Mouse (Mus musculus): ENCODE data around the gene Patl2.
"Not testable (repeated sequence)": the region's sequence is repeated elsewhere in the genome, so short reads cannot be mapped to it uniquely, and the experiment has no call there.

The Patl2 gene

GRCm38 (mm10) chr2:122147508-122148241 lies 38.3 kb downstream of the Patl2 start, which contains the start of gene B2m:
Gene B2m (plus strand): TSS chr2:122147686.
- in situ Hi-C loops (cut with MboI, MseI): no loop called here

DNA sequence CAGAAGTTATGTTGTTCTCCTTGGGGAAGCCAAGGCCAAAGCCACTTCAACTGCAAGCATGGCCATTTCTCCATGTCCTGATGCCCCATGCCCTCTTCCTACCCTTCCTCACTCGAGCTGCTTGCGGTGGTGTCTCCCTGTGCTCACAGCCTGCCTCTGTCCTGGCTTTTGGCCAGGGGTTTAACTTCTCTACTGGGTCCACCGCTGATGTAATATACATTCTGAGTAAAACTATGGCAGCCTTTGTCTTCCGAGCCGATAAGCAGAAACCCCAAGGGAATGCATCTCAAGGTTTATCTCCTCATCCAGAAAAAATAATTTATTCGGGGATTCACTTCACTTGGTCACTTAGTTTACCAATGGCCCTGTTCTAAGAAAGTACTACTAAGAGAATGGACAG lies 39.3 kb downstream of the Patl2 start:
- in situ Hi-C loops (cut with MboI, MseI): no loop called here

DNA sequence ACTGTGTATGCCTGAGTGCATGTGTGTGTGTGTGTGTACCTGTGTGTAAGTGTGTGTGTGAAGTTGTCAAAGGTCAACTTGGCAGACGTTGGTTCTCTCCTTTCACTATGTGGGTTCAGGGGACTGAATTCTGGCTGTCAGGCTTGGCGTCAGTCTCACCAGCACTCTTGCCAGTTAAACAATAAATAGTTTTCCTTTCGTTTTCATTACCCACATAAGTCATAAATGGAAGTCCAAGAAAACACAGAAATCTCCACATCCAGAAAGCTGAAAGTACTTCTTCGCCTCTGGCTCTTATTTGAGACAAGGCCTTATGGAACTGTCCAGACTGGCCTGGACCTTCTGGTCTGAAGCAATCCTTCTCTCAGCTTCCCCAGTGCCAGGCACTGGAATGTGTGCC lies 40.2 kb downstream of the Patl2 start:
- in situ Hi-C loops (cut with MboI, MseI): no loop called here

GRCm38 (mm10) chr2:122143111-122143510 lies 42.9 kb downstream of the Patl2 start:
- in situ Hi-C loops (cut with MboI, MseI): no loop called here

DNA sequence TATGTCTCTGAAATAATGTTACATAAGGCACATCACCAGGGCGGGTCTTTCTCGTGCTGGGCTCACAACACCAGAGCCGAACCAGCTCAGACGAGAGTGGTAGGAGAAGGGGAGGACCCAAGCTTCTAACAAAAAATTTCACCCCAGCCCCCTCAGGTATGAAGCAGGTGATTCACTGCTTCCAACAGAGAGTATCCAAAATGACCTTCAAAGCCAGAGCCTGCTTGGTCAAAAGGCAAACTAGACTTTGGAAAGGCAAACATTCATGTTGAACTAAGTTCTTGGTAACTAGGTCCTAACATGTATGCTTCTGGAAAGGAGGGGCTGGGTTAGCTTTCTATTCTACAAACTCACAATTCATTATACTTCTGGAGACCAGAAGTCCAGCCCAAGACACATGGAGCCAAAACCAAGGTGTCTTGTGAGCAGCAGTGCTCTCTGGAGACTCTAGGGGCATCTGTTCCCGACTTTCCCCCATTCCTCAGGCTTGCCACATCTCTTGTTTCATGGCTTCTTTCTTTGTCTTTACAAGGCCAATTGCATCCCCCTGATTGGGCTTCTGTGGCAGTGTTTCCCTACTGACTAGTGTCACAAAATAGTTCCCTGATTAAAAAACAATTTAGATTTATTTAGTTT lies 44.5 kb downstream of the Patl2 start:
- in situ Hi-C loops (cut with MboI, MseI): no loop called here

- in situ Hi-C loops (cut with MboI, MseI): no loop called here
Measured at GRCm38 (mm10) chr2:122140815-122141214, 45.2 kb downstream of the Patl2 start.

GRCm38 (mm10) chr2:122137839-122138465 lies 48.0 kb downstream of the Patl2 start:
- in situ Hi-C loops (cut with MboI, MseI): no loop called here

DNA sequence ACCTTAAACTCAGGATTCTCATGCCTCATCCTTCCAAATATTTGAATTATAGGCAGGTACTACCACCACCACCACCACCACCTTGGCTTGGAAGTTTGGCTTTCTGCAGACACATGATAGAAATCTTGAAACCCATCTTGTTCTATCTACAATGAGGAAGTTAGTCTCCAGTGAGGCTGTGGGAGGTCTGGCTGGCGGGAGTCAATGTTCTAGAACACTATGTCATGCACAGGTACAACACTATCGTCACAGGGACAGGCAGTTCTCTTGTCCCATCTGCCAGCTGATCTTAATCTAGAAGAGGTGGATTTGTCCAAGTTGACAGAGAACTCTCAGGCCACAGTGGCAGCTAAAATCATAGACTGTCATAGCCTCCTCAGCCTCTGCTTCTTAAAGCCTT lies 53.4 kb downstream of the Patl2 start:
- in situ Hi-C loops (cut with MboI, MseI): no loop called here

DNA sequence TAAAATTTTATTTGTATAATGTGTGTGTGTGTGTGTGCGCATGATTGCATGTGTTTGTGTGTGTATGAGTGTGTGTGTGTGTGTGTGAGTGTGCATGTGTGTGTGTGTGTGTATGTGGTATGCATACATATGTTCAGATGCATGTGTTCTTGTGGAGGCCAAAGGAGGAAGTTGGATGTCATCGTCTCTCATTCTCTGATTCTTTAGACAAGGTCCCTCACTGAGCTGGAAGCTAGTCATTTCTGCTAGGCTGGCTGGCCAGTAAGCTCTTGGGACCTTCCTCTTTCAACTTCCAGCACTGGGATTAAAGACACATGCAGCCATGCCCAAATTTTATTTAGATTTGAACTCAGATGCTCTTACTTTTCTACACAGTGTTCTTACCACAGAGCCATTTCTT lies 53.9 kb downstream of the Patl2 start:
- in situ Hi-C loops (cut with MboI, MseI): no loop called here

- in situ Hi-C loops (cut with MboI, MseI): no loop called here
Measured at GRCm38 (mm10) chr2:122127635-122128034, 58.4 kb downstream of the Patl2 start.

GRCm38 (mm10) chr2:122126765-122127347 lies 59.1 kb downstream of the Patl2 start:
- in situ Hi-C loops (cut with MboI, MseI): no loop called here

- in situ Hi-C loops (cut with MboI, MseI): no loop called here
Measured at GRCm38 (mm10) chr2:122125680-122126572, 60.1 kb downstream of the Patl2 start.

DNA sequence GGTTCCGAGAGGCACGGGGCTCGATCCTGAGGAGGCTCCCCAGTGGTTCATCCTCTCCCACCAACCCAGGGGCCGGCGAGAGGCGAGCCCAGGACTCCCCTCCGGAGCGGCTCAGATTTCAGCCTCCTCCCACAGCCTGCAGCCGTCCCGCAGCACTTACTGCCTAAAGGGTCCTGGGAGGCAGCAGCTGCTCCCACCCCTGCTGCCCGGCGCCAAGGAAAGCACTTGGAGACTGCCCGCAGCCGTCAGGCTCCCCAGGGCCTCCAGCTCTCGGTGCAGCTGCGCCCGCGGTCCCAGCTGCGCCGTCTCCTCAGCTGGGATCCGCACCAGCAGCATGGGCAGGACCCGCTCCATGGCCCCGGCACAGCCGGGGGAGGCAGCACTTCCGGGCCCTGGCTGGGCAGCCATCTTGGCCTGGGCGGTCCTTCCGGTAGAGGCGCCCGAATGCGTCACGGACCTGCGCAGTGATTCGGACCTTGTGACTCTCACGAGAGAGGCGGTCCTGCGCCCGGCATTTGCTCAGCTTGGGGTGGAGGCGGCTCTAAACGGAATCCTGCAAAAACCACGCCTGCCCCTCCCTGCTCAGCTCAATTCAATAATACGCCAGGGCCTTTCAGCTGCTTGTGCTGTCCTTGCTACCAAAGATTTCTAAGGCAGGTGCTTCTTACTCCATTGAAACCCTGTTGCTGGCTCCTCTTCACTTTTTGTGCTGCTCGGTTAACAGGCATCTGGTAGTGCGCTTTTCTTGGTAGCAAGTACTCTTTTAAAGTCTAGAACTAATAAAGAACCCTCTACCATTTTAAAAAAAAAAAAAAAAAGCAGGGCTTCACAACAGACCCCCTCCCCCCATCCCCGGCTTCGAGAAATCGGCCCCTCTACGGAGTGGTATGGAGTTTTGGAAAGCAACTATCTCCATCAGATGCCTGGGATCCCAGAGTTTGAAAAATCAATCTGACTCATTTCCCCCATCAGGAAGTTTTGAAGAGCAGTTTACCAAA lies 67.7 kb downstream of the Patl2 start, which contains the start of gene Spg11:
TSS of gene Spg11 (minus strand) at position 426 of the 998 bp plus-strand sequence.
- in situ Hi-C loops (cut with MboI, MseI): loop anchor here (5.0 kb wide), 1 partner anchor 34 kb away; no protein-coding TSS in a partner anchor

DNA sequence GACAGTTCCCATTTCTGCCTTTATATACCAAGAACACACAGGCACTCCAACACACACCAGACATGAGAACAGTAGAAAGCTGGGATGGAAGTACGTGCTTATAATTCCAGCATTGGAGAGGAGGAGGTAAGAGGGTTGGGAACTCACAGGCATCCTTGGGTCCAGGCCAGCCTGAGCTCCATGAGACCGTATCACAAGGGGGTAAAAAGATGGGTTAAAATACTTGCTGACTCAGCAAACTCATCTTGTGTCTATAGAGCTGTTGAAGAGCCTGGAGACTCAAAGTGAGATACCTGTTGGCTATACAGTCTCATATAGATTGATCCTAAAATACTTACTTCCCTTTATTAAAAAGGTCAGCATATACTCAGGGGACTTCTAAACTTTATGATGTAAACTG lies 69.1 kb downstream of the Patl2 start:
- in situ Hi-C loops (cut with MboI, MseI): loop anchor here (5.0 kb wide), 1 partner anchor 35 kb away; no protein-coding TSS in a partner anchor

DNA sequence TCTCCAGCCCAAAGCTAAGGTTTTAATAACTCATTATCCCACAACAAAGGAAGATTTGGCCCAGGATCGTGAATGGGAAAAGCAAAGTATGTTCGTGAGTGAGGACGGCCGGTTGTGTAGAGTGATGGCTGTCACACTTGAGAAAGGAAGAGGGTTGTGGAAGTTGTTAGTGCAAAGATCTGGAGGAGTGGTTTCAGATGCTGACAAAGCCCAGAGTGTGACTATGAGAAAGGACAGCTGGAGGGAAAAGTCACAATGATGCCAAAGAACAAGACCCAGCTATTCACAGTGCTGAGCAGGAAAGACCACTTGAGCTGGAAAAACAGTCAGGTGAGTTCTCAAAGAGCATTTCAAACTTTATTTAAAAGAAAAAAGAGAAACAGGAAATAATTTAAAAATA lies 76.3 kb downstream of the Patl2 start:
- in situ Hi-C loops (cut with MboI, MseI): no loop called here

DNA sequence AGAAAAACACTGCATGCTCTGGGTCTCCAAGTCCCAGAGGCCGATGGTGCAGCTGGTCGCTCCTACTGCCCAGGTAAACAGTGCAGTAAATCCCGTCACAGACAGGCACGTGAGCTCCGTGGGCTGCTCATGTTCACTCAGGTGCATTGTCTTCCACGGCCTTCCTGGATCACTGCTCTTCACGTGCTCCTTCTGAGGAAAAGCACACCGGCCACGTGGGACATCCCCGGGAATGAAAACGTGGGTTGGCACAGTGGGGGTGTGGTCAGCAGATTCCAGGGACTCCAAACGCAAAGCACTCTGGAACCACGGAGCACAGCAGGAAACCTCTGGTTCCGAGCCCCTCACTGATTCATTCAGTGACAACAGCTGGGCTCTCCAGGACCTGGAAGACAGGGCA lies 77.9 kb downstream of the Patl2 start:
- in situ Hi-C loops (cut with MboI, MseI): no loop called here

DNA sequence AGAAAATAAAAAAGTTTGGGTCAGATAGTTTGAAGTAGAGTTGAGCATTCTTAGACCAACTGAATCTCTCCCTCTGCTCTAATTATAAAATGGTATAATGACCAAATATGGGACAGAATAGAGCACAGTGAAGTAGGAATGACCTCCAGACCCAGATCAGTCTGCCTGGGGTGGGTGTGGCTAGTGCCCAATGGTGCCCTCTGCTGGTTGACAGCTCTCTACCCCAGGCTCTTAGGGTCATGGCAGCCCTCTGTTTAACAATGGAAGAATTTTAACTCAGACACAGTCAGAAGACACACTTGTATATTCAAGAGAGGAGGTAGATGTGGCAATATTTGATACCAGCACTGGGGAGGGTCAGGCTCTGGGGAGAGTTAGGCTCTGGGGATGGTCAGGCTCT lies 83.9 kb downstream of the Patl2 start:
- in situ Hi-C loops (cut with MboI, MseI): no loop called here

DNA sequence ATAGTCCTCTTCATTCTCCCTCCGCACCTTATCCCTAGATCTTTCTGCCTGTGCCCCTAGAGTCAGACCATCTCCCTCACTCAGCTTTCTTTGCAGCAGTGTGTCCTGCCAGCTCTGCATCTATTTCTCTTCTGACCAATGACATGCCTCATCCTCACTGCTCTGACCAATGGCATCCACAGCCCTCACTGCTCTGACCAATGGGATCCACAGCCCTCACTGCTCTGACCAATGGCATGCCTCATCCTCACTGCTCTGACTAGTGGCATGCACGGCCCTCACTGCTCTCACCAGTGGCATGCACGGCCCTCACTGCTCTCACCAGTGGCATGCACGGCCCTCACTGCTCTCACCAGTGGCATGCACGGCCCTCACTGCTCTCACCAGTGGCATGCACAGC lies 88.3 kb downstream of the Patl2 start:
- in situ Hi-C loops (cut with MboI, MseI): not testable (repeated sequence)

DNA sequence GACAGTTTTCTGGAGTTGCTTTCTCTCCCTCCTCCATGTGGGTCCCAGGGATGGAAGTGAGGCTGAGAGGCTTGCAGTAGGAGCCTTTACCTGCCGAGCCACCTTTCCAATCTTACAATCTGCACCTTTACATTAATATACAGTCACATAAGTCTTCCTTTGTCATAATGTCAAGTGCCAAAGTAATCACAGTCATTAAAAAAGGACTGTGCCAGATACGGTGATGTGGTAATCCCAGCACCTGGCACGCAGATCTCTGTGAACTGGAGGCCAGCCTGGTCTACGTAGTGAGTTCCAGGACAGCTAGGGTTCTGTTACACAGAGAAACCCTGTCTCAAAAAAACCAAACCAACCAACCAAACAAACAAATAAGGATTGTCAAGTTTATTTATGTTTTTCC lies 92.1 kb downstream of the Patl2 start:
- in situ Hi-C loops (cut with MboI, MseI): no loop called here

DNA sequence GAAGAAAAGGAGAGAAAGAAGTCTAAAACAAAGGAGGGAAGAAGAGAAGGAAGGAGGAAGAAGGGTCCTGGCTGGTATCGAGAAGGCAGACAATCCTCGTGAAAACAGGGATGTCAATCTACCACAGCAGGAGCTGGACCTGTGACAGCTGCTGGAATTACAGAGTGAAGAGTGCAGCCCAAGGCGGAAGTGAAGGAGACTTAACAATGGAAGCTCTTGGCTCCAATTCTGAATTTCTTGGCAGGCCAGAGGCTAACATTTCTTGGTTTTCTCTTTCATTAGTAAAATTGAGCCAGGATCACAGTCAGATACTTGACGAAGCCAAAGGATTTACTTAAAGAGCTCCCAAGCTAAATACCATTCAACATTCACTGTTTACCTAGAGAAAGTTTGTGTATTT lies 99.5 kb downstream of the Patl2 start:
- in situ Hi-C loops (cut with MboI, MseI): loop anchor here (10.0 kb wide), 1 partner anchor 158 kb away; no protein-coding TSS in a partner anchor
